ENCODE assay signal across 28 mouse cellular contexts in genomic region chr10:25253006-25253405, GRCm38 (mm10). TPM values are rescaled to one million over a fixed set of nuclear protein-coding genes. Genes with fewer than 3 reads are reported as not detected.
DNase-seq lines count a peak whose midpoint lies in the region; ATAC-seq lines count a peak whose summit lies in the region.
"Had no signal": no experiment of that assay in that cellular context is flagged by ENCODE, and none has a peak within 500 bp of the region (broad histone marks: within the 10 kb centered on the region; RNA-seq: fewer than 3 reads in every experiment).

No protein-coding gene starts in this region.

- H3K36me3 ChIP-seq in heart, embryonic 10.5 days, result peaks cover 5% of the 10 kb centered on the region; the same call in 1 of the 2 replicates
- H3K36me3 ChIP-seq in erythroblast, embryonic 14.5 days (ENCODE audit: control insufficient read depth), result peaks cover 75% of the 10 kb centered on the region
- peaks cover 13% of the 10 kb centered on the region for H3K36me3 ChIP-seq in liver, embryonic 15.5 days (replicated peaks)
- H3K36me3 ChIP-seq: forebrain, embryonic 15.5 days; hindbrain, embryonic 13.5 days; midbrain, embryonic 10.5 days had no signal

- H3K4me2 ChIP-seq in liver, embryonic 15.5 days, result peak overlapping the region; percentile 58
- H3K4me2 ChIP-seq: embryonic facial prominence, embryonic 13.5 days; forebrain, embryonic 15.5 days; hindbrain, embryonic 13.5 days; lung, embryonic 14.5 days had no signal

- WGBS in heart, embryonic 10.5 days, result 88% methylated on average over 4 of the region's 4 CpGs
- WGBS in liver, embryonic 15.5 days (ENCODE audit: insufficient replicate concordance), result 61% methylated on average over 4 of the region's 4 CpGs

- intact Hi-C loops in heart, postnatal 14 days (cut with DNase I), result no loop called here

- H3K9ac ChIP-seq in liver, embryonic 15.5 days, result no peak overlapping the region
- H3K9ac ChIP-seq: embryonic facial prominence, embryonic 13.5 days; forebrain, embryonic 15.5 days; hindbrain, embryonic 13.5 days; lung, embryonic 14.5 days had no signal

- DNase-seq in heart, embryonic 10.5 days (ENCODE audit: low spot score), result no peak
- no peak for DNase-seq in heart, postnatal 14 days
- DNase-seq in 416B (ENCODE audit: low read depth), result peak; percentile 64
- no peak for DNase-seq in frontal cortex, postnatal 25 days (ENCODE audit: low spot score in 2 of 2)
- DNase-seq in cerebellum, postnatal 25 days, result no peak
- no peak for DNase-seq in kidney, postnatal 4 days
- DNase-seq: adrenal gland, postnatal 25 days; cerebellum, adult 9-10 months; embryo, embryonic 11 days; gastrocnemius, adult 2 months; gastrocnemius, postnatal 36 days; heart, adult 18-20 months; heart, postnatal 4 days; kidney, adult 9 months; kidney, postnatal 10 days; lung, embryonic 14.5 days; lung, postnatal 14 days; right cerebral cortex, postnatal 25 days; spleen, adult 18-20 months; thymus, postnatal 14 days had no signal

- no peak overlapping the region for H3K4me3 ChIP-seq in heart, embryonic 10.5 days
- H3K4me3 ChIP-seq in erythroblast, embryonic 14.5 days (replicated peaks), result peak overlapping the region; percentile 37
- peak overlapping the region; percentile 4; the same call in 1 of the 2 replicates for H3K4me3 ChIP-seq in liver, embryonic 15.5 days (replicated peaks)
- H3K4me3 ChIP-seq: embryonic facial prominence, embryonic 13.5 days; forebrain, embryonic 15.5 days; gastrocnemius, adult 2 months; hindbrain, embryonic 13.5 days; midbrain, embryonic 10.5 days had no signal

- H3K4me1 ChIP-seq in heart, embryonic 10.5 days, result no peaks in the 10 kb centered on the region
- H3K4me1 ChIP-seq in erythroblast, embryonic 14.5 days (ENCODE audit: control insufficient read depth), result peaks cover 74% of the 10 kb centered on the region
- peaks cover 56% of the 10 kb centered on the region for H3K4me1 ChIP-seq in liver, embryonic 15.5 days (replicated peaks)
- H3K4me1 ChIP-seq: embryonic facial prominence, embryonic 13.5 days; forebrain, embryonic 15.5 days; hindbrain, embryonic 13.5 days; midbrain, embryonic 10.5 days had no signal

- H3K27me3 ChIP-seq in heart, embryonic 10.5 days (ENCODE audit: insufficient read depth, poor library complexity, severe bottlenecking), result no peaks in the 10 kb centered on the region
- H3K27me3 ChIP-seq in erythroblast, embryonic 14.5 days (ENCODE audit: control insufficient read depth), result no peaks in the 10 kb centered on the region
- no peaks in the 10 kb centered on the region for H3K27me3 ChIP-seq in liver, embryonic 15.5 days
- H3K27me3 ChIP-seq: embryonic facial prominence, embryonic 13.5 days; forebrain, embryonic 15.5 days; hindbrain, embryonic 13.5 days had no signal

- H3K9me3 ChIP-seq in heart, embryonic 10.5 days, result no peaks in the 10 kb centered on the region
- H3K9me3 ChIP-seq in erythroblast, embryonic 14.5 days (ENCODE audit: control insufficient read depth, low read length), result 0 out of 2 replicates have a peak, but pooled peaks cover 2% of the 10 kb centered on the region
- no peaks in the 10 kb centered on the region for H3K9me3 ChIP-seq in liver, embryonic 15.5 days (replicated peaks)
- H3K9me3 ChIP-seq: embryonic facial prominence, embryonic 13.5 days; forebrain, embryonic 15.5 days; hindbrain, embryonic 13.5 days; midbrain, embryonic 10.5 days had no signal

- peak; percentile 61 for ATAC-seq in liver, embryonic 15.5 days (ENCODE audit: insufficient read depth)
- ATAC-seq: CD4-positive, CD25-positive, alpha-beta regulatory T cell, adult 4 months; forebrain, embryonic 15.5 days; midbrain, embryonic 16.5 days had no signal

- peak overlapping the region; percentile 52; the same call in 1 of the 2 replicates for H3K27ac ChIP-seq in heart, embryonic 10.5 days
- peak overlapping the region; percentile 80 for H3K27ac ChIP-seq in liver, embryonic 15.5 days (replicated peaks)
- H3K27ac ChIP-seq: embryonic facial prominence, embryonic 13.5 days; forebrain, embryonic 15.5 days; gastrocnemius, adult 2 months; hindbrain, embryonic 13.5 days; midbrain, embryonic 10.5 days had no signal

RNA-seq across cellular contexts. Expression of gene Akap7, which starts 54.7 kb away (rescaled TPM):
- polyA plus RNA-seq in heart, embryonic 10.5 days (2016; fragmentation: Nextera tagmentation; extraction: Ambion mirVana), result 18.4 and 24.6 TPM in 2 replicates
- 10 to 100 TPM; 47.5 to 60.7 TPM for total RNA-seq in heart, postnatal 14 days (2021)
- polyA plus RNA-seq in erythroblast, embryonic 14.5 days (2012), result 2.5 and 2.6 TPM in 2 replicates
- polyA plus RNA-seq in liver, embryonic 15.5 days (2015; fragmentation: Nextera tagmentation; extraction: Ambion mirVana), result 17.8 and 22.2 TPM in 2 replicates
